Mouse (Mus musculus): ENCODE results near the gene Foxp1. TPM values are rescaled to one million over a fixed set of nuclear protein-coding genes. Genes with fewer than 3 reads are reported as not detected.
A peak's percentile ranks its signal among the peaks of the same experiment; 100 is the strongest.

Gene Foxp1
- polyA plus RNA-seq, 1 experiment from 2014 or later, result 70.4 TPM

- Histone ChIP-seq H3K36me3 (no peaks in the 10 kb centered on the region), H3K9me3 (no peaks in the 10 kb centered on the region), H3K4me2 (replicated peaks) (no peak overlapping the region), H3K27me3 (peaks cover 7% of the 10 kb centered on the region; the same call in 1 of the 2 replicates), H3K27ac (no peak overlapping the region), H3K4me1 (replicated peaks) (peaks cover 38% of the 10 kb centered on the region), H3K4me3 (replicated peaks) (no peak overlapping the region), H3K9ac (replicated peaks) (no peak overlapping the region)
- 0 out of 2 replicates have a peak, but pooled peaks have one; percentile 14 for ATAC-seq
- WGBS, result 37% methylated on average over 2 of the region's 2 CpGs
Observed at GRCm38 (mm10) chr6:99093856-99094255, 428.7 kb downstream of the Foxp1 start.

- H3K4me2 ChIP-seq (replicated peaks), result no peak overlapping the region
Observed at GRCm38 (mm10) chr6:99093208-99093607, 429.3 kb downstream of the Foxp1 start.

GRCm38 (mm10) chr6:99091799-99092198, 430.7 kb downstream of the Foxp1 start:
- Histone ChIP-seq H3K36me3 (no peaks in the 10 kb centered on the region), H3K9ac (replicated peaks) (no peak overlapping the region), H3K27me3 (0 out of 2 replicates have a peak, but pooled peaks cover 3% of the 10 kb centered on the region), H3K27ac (no peak overlapping the region), H3K9me3 (no peaks in the 10 kb centered on the region), H3K4me2 (replicated peaks) (no peak overlapping the region), H3K4me1 (replicated peaks) (peaks cover 28% of the 10 kb centered on the region), H3K4me3 (replicated peaks) (no peak overlapping the region)
- 70% methylated on average over 2 of the region's 2 CpGs for WGBS
- ATAC-seq, result no peak

More at GRCm38 (mm10) chr6:99093208-99093607, 429.3 kb downstream of the Foxp1 start:
- Histone ChIP-seq H3K27me3 (0 out of 2 replicates have a peak, but pooled peaks cover 3% of the 10 kb centered on the region), H3K9ac (replicated peaks) (no peak overlapping the region), H3K9me3 (no peaks in the 10 kb centered on the region), H3K36me3 (no peaks in the 10 kb centered on the region), H3K4me3 (replicated peaks) (no peak overlapping the region), H3K4me1 (replicated peaks) (peaks cover 38% of the 10 kb centered on the region), H3K27ac (no peak overlapping the region)
- no peak for ATAC-seq
- WGBS, result 66% methylated on average over 5 of the region's 5 CpGs

GRCm38 (mm10) chr6:99087598-99087997, 434.9 kb downstream of the Foxp1 start:
- WGBS, result 74% methylated on average over 7 of the region's 7 CpGs
- no peaks in the 10 kb centered on the region for H3K9me3 ChIP-seq
- H3K4me3 ChIP-seq (replicated peaks), result no peak overlapping the region
- H3K4me1 ChIP-seq (replicated peaks), result no peaks in the 10 kb centered on the region
- no peaks in the 10 kb centered on the region for H3K27me3 ChIP-seq
- no peak overlapping the region for H3K9ac ChIP-seq (replicated peaks)
- no peak overlapping the region for H3K4me2 ChIP-seq (replicated peaks)
- no peak overlapping the region for H3K27ac ChIP-seq
- H3K36me3 ChIP-seq, result no peaks in the 10 kb centered on the region
- no peak for ATAC-seq

GRCm38 (mm10) chr6:99084956-99085355, 437.6 kb downstream of the Foxp1 start:
- WGBS, result 90% methylated on average over 4 of the region's 4 CpGs
- no peak overlapping the region for H3K27ac ChIP-seq
- ATAC-seq, result no peak
- peaks cover 10% of the 10 kb centered on the region; the same call in 1 of the 2 replicates for H3K4me1 ChIP-seq (replicated peaks)
- H3K9me3 ChIP-seq, result no peaks in the 10 kb centered on the region
- H3K4me2 ChIP-seq (replicated peaks), result no peak overlapping the region
- H3K9ac ChIP-seq (replicated peaks), result no peak overlapping the region
- H3K27me3 ChIP-seq, result no peaks in the 10 kb centered on the region
- no peaks in the 10 kb centered on the region for H3K36me3 ChIP-seq
- H3K4me3 ChIP-seq (replicated peaks), result no peak overlapping the region

GRCm38 (mm10) chr6:99081259-99081658, 441.3 kb downstream of the Foxp1 start:
- 68% methylated on average over 5 of the region's 5 CpGs for WGBS
- no peak overlapping the region for H3K9ac ChIP-seq (replicated peaks)
- ATAC-seq, result no peak
- H3K9me3 ChIP-seq, result no peaks in the 10 kb centered on the region
- no peaks in the 10 kb centered on the region for H3K36me3 ChIP-seq
- no peak overlapping the region for H3K4me3 ChIP-seq (replicated peaks)
- H3K4me2 ChIP-seq (replicated peaks), result no peak overlapping the region
- peaks cover 16% of the 10 kb centered on the region for H3K4me1 ChIP-seq (replicated peaks)
- no peaks in the 10 kb centered on the region for H3K27me3 ChIP-seq
- H3K27ac ChIP-seq, result no peak overlapping the region

- ATAC-seq, result no peak
- WGBS, result 36% methylated on average over 10 of the region's 10 CpGs
- no peak overlapping the region for H3K27ac ChIP-seq
- peaks cover 16% of the 10 kb centered on the region for H3K4me1 ChIP-seq (replicated peaks)
- no peak overlapping the region for H3K9ac ChIP-seq (replicated peaks)
- no peak overlapping the region for H3K4me2 ChIP-seq (replicated peaks)
- H3K9me3 ChIP-seq, result peaks cover 3% of the 10 kb centered on the region; the same call in 1 of the 2 replicates
- no peak overlapping the region for H3K4me3 ChIP-seq (replicated peaks)
- H3K36me3 ChIP-seq, result peaks cover 9% of the 10 kb centered on the region
- no peaks in the 10 kb centered on the region for H3K27me3 ChIP-seq
Observed at GRCm38 (mm10) chr6:99079041-99079835, 443.3 kb downstream of the Foxp1 start.

GRCm38 (mm10) chr6:99078089-99078488, 444.4 kb downstream of the Foxp1 start:
- H3K4me2 ChIP-seq (replicated peaks), result no peak overlapping the region
- H3K27ac ChIP-seq, result no peak overlapping the region
- no peaks in the 10 kb centered on the region for H3K27me3 ChIP-seq
- H3K9me3 ChIP-seq, result peaks cover 3% of the 10 kb centered on the region; the same call in 1 of the 2 replicates
- H3K4me3 ChIP-seq (replicated peaks), result no peak overlapping the region
- no peak overlapping the region for H3K9ac ChIP-seq (replicated peaks)
- no peak for ATAC-seq
- WGBS, result 90% methylated on average over 4 of the region's 4 CpGs
- peaks cover 24% of the 10 kb centered on the region for H3K4me1 ChIP-seq (replicated peaks)
- H3K36me3 ChIP-seq, result peaks cover 9% of the 10 kb centered on the region

GRCm38 (mm10) chr6:99073303-99074271, 448.9 kb downstream of the Foxp1 start:
- peak; percentile 71 for ATAC-seq
- WGBS, result 60% methylated on average over 9 of the region's 9 CpGs
- H3K9me3 ChIP-seq, result peaks cover 3% of the 10 kb centered on the region; the same call in 1 of the 2 replicates

GRCm38 (mm10) chr6:99070710-99071109, 451.8 kb downstream of the Foxp1 start:
- peaks cover 3% of the 10 kb centered on the region; the same call in 1 of the 2 replicates for H3K9me3 ChIP-seq
- 83% methylated on average over 5 of the region's 5 CpGs for WGBS
- no peak for ATAC-seq
- no peak overlapping the region for H3K4me2 ChIP-seq (replicated peaks)
- H3K4me3 ChIP-seq (replicated peaks), result no peak overlapping the region
- H3K9ac ChIP-seq (replicated peaks), result no peak overlapping the region
- peaks cover 19% of the 10 kb centered on the region for H3K4me1 ChIP-seq (replicated peaks)
- peaks cover 9% of the 10 kb centered on the region for H3K36me3 ChIP-seq
- no peak overlapping the region for H3K27ac ChIP-seq
- no peaks in the 10 kb centered on the region for H3K27me3 ChIP-seq

More at GRCm38 (mm10) chr6:99073303-99074271, 448.9 kb downstream of the Foxp1 start:
- Histone ChIP-seq H3K4me1 (replicated peaks) (peaks cover 19% of the 10 kb centered on the region), H3K4me3 (replicated peaks) (no peak overlapping the region), H3K27me3 (no peaks in the 10 kb centered on the region), H3K4me2 (replicated peaks) (no peak overlapping the region), H3K9ac (replicated peaks) (no peak overlapping the region), H3K36me3 (peaks cover 9% of the 10 kb centered on the region), H3K27ac (peak overlapping the region; percentile 27; the same call in 1 of the 2 replicates)

GRCm38 (mm10) chr6:99069726-99070125, 452.8 kb downstream of the Foxp1 start:
- Histone ChIP-seq H3K9ac (replicated peaks) (no peak overlapping the region), H3K4me1 (replicated peaks) (peaks cover 22% of the 10 kb centered on the region), H3K27me3 (no peaks in the 10 kb centered on the region), H3K27ac (no peak overlapping the region), H3K4me2 (replicated peaks) (no peak overlapping the region), H3K36me3 (peaks cover 4% of the 10 kb centered on the region), H3K4me3 (replicated peaks) (no peak overlapping the region), H3K9me3 (no peaks in the 10 kb centered on the region; the same call in 1 of the 2 replicates)
- ATAC-seq, result no peak
- WGBS, result 100% methylated on average over 1 of the region's 1 CpGs
